Mouse (Mus musculus) adrenal gland, postnatal 25 days (tissue): Measurements from ENCODE around the gene Fbxl17. TPM values are rescaled to one million over a fixed set of nuclear protein-coding genes. Genes with fewer than 3 reads are reported as not detected.

ENCODE experiments used
- DNase-seq: peaks from one replicate; pipeline ENCODE4 v3.0.0; 2021; ENCODE audit warnings: mixed read lengths
- long read RNA-seq: library from polyadenylated mRNA; stranded (forward); transcript quantifications from one replicate; pipeline ENCODE4 v2.0.0, GENCODE M21; 2021
- total RNA-seq: library from RNA; stranded (reverse); gene quantifications from 2 replicates; pipeline ENCODE4 v1.2.3, GENCODE M21; 2021

The Fbxl17 gene
- total RNA-seq: 30.6 and 42.4 TPM in 2 replicates
- long read RNA-seq, full-length matches to known transcripts: 94 of 108 reads
- long read RNA-seq, partial matches to known transcripts: 4 of 108 reads
- long read RNA-seq, other reads (novel, unspliced or antisense): 10 of 108 reads

GRCm38 (mm10) chr17:63499636-63500155 lies at the start of gene Fbxl17:
Gene Fbxl17, minus strand, starts transcription at chr17:63500017.
- DNase-seq: peak; percentile 67

GRCm38 (mm10) chr17:63547465-63547864 lies 47.6 kb upstream of the Fbxl17 start:
- DNase-seq: no peak

GRCm38 (mm10) chr17:63534576-63535265 lies 34.9 kb upstream of the Fbxl17 start:
- no peak for DNase-seq

- no peak for DNase-seq
These were observed 33.4 kb upstream of the Fbxl17 start for GRCm38 (mm10) chr17:63533074-63533836.

DNA sequence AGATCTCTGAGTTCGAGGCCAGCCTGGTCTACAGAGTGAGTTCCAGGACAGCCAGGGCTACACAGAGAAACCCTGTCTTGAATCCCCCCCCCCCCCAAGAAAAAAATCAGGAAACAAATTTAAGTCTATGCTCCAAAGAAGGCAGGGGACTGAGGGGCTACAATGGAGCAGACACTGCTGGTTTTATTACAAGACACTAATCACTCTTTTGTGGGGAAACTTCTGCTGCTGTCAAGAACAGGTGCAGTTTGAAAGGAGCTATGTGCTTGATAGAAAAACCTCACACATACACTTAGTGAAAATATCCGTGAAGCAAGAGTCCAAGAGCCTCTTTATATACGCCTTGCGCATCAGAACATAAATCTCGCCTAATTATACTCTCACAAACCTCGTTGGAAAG lies 29.7 kb upstream of the Fbxl17 start:
- no peak for DNase-seq

- DNase-seq: no peak
These were observed 20.9 kb upstream of the Fbxl17 start for GRCm38 (mm10) chr17:63520691-63521090.

DNA sequence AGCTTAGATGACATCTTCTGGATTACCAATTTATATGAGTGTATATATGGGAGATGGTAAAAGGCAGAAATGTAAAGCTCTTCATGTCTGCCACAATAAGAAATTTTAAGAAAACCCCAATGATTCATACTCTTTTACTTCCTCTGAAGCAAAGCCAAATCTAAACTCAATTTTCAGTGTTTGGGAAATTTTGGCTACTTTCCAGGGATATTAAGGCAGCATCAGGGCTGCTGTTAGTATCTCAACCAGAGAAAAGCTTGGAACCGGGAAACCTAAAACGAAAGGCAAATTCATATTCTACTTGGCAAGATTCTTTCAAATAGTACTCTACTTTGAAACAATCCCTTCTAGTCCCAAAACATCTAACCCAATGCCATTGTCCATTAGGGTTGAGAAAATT lies 10.6 kb upstream of the Fbxl17 start:
- DNase-seq: no peak

DNA sequence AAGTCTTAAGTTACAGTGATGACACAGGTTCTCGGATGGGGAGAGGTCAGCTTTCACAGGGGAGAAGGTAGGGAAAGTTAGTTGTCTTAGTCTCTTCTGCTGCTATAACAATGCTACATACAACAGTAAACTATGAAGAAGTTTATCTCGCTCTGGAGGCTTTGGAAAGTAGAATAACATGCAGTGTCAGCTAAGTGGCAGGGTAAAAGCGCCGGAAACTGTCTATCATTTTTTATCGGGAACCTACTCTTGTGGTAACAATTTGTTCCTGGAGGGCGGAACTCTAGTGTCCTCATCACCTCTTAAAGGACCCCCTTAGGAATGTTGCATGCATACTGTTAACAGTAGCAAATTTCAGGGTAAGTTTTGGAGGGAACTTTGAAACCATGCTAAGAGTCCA lies 1.3 kb upstream of the Fbxl17 start:
- DNase-seq: no peak

DNA sequence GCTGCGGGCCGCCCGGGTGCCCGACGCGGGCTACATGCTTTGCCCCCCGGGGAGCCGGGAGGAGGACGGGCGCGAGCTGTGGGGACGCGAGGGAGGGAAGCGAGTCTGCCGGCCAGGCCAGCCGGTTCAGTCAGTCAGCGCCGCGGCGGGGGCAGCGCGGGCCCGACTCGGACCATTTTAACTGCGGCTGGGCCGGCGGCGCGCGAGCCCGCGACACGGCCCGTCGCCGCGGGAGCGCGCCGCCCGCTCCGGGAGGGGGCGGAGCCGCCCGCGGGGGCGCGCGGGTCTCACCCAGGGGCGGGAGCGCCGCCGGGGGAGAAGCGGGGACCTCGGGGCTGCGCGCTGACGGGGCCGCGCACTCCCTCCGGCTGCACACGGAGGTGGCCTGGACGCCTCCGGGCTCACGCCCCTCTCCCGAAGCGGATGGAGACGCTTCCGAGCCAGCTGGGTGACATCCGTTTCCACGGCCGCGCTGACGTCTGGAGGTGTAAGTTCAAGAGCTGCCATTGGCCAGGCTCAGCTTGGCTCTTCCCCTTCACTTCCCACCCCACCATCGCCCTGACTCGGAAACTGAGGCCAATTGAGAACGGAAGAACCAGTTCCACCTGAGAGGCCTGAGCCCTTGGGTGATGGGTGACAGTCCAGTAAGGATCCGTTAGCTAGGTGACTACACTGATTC lies 478 bp upstream of the Fbxl17 start:
- DNase-seq: peak; percentile 84

DNA sequence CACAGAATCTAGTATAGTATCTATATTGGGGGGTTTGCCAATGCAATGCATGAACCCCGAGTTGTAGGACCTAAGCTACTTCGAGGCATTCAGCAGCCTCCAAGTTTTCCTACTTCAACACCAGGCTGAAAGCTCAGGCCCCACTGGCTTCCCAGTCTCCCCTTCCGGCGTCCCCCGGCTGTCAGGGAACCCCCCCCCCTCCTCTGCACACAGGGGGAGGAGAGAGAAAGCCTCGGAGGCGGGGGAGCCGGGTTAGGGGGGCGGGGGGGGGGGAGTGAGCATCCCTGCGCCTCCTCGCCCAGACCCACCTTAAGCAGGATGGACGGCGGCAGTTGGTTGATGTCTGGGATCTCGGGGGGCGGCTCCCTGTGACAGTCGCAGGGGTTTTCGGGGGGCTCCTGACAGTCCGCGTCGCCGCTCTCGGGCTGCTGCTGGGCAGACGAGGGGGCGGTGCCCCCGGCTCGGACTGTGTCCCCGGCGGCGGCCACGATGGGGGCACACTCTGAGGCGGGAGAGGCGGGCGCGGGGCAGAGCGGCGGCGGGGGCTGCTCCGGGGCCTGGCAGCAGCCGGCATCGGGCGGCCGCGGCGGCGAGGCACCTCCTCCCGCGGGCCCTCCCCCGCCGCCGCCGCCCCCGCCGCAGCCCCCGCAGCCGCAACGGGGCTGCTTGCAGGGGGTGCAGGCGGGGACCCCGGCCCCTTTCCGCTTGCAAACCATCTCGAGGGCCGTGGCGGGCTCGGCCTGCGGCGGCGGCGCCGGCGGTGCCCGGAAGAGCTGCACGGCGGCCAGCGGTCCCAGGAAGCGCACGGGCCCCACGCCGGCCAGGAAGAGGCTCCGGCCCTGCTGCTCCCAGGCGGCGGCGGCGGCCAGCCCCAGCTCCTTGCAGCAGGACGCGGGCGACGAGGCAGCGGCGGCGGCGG lies 841 bp downstream of the Fbxl17 start:
- DNase-seq: peak; percentile 62

GRCm38 (mm10) chr17:63498182-63498716 lies 1.6 kb downstream of the Fbxl17 start:
- DNase-seq: no peak

DNA sequence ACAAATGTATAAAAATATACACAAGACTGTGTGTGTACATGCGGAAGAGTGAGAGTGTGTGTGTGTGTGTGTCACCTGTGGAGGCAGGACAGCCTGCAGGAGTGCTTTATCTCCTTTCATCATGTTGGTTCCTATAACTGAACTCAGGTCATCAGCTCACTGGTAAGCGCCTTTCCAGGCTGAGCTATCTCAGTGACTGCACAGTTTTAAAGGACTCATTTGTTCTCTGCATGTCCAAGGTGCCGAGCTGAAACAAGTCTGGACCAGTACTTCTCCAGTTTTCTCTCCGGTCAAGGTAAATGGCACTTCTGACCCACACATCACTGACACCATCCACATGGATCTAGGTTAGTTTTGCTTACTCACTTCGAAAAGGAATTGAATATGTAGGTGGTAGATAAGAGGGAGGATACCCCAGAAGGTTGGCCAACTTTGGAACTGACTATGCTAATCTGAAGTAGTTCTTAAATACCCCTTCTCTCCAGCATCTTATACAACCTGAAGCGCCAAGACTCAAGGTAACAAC lies 2.5 kb downstream of the Fbxl17 start:
- no peak for DNase-seq

GRCm38 (mm10) chr17:63496153-63496552 lies 3.7 kb downstream of the Fbxl17 start:
- DNase-seq: no peak

DNA sequence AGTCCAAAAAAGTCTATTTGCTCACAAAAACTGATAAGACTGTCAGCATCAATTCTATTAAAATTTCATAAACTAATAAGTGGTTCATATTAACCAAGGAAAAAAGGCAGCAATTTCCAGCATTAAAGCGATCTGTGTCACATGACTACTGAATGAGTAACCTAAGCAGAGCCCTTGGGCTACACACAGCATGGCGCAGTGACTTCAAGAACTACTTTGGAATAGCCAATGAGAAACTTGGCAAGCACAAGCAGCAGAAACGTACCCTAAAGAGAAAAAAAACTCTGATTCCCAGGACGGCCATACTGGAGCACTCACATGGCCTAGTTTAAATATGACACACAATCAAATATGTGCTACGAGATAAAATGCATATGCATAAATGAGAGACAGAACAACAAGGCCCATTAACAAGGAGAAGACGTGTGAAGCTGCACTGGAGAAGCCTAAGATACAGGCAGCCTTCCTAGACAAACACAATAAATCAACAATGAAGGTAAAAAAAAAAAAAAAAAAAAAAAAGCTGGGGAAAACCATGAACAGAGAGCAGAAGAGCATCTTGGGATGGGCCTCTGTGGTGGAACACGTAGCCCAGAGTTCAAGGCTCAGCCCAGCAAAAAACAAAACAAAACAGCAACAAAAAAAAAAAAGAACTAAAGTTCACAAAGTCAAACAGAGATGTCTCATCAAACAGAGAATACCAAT lies 5.8 kb downstream of the Fbxl17 start:
- no peak for DNase-seq

- DNase-seq: peak; percentile 37
These were observed 6.5 kb downstream of the Fbxl17 start for GRCm38 (mm10) chr17:63493274-63493673.

- no peak for DNase-seq
These were observed 7.0 kb downstream of the Fbxl17 start for GRCm38 (mm10) chr17:63492665-63493273.

GRCm38 (mm10) chr17:63489525-63489924 lies 10.3 kb downstream of the Fbxl17 start:
- no peak for DNase-seq

- DNase-seq: peak; percentile 43
These were observed 32.0 kb downstream of the Fbxl17 start for GRCm38 (mm10) chr17:63467866-63468265.

DNA sequence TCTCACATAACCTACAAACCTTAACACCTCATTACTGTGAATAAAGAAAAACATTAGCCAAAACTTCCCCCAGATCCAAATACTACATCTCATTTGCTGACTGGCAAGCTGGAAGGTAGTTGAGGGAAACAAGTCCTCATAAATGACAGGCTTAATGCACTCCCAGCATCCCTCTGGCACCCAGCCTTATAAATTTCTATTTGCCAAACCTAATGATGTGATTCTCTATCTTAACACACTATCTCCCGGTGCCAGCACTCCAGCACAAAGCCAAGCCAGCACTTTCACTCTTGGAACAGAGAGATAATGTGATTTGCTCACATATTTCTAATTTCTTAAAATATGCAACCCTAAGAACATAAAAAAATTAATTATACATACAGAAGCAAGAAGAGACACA lies 34.6 kb downstream of the Fbxl17 start:
- no peak for DNase-seq

DNA sequence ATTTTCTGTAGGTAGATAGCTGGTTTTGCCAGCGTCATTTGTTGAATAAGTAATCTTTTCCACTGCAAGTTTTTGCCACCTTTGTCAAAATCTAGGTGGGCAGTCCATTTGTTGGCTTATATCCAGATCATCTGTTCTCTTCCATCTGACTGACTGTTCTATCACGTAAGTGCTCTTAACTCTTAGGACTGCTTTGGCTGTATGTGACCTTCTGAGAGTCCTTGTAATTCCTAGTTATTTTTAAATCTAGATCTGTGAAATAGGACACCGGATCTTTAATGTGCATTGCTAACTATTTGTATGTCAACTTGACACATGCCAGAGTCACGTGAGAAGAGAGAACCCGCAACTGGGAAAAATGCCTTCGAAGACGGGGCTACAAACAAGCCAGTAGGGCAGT lies 37.3 kb downstream of the Fbxl17 start:
- no peak for DNase-seq
